Mouse (Mus musculus): ENCODE measurements around the gene Gm9376. TPM values are rescaled to one million over a fixed set of nuclear protein-coding genes. Genes with fewer than 3 reads are reported as not detected.

Gene Gm9376
- polyA plus RNA-seq, 1 experiment from 2014 or later, result not detected

Small RNAs within 50 kb of the gene (microRNA-seq; reads per million reads assigned to microRNA genes)
- not detected for gene Mir6241 (ENCODE audit: insufficient number of aligned reads)

Other genes with a start within 250 kb of the Gm9376 start
- 8.5 and 9.7 TPM in 2 replicates for gene Dct, start 214.7 kb upstream of the Gm9376 start, polyA plus RNA-seq (2014; fragmentation: Nextera tagmentation; extraction: Ambion mirVana)
- gene Tgds, start 134.2 kb upstream of the Gm9376 start, polyA plus RNA-seq (2014; fragmentation: Nextera tagmentation; extraction: Ambion mirVana), result 27.6 and 30.3 TPM in 2 replicates
- 36.2 and 39.3 TPM in 2 replicates for gene Gpr180, start 129.8 kb upstream of the Gm9376 start, polyA plus RNA-seq (2014; fragmentation: Nextera tagmentation; extraction: Ambion mirVana)
- 21.6 and 23.8 TPM in 2 replicates for gene Sox21, start 29.9 kb upstream of the Gm9376 start, polyA plus RNA-seq (2014; fragmentation: Nextera tagmentation; extraction: Ambion mirVana)

All from forebrain, embryonic 11.5 days (tissue).